Mouse (Mus musculus) liver, embryonic 12.5 days (tissue): Measurements from ENCODE around the gene Trp53i11. TPM values are rescaled to one million over a fixed set of nuclear protein-coding genes. Genes with fewer than 3 reads are reported as not detected.

Experiments
- ATAC-seq: fragments of 200-750 bp; cut with Nextera tagmentation; 2 replicates; pipeline ENCODE4 v1.8.0; 2017; ENCODE audit warnings: moderate number of reproducible peaks, mild to moderate bottlenecking, moderate library complexity
- H3K27ac ChIP-seq: fragments of 300-500 bp; sonication (generic); 2 replicates; pipeline ENCODE4 v1.5.1; 2016; ENCODE audit warnings: mild to moderate bottlenecking
- H3K27me3 ChIP-seq: fragments of 300-500 bp; sonication (generic); replicated peaks from 2 replicates; pipeline ENCODE4 v1.6.1; 2016; ENCODE audit warnings: mild to moderate bottlenecking, moderate library complexity
- H3K36me3 ChIP-seq: fragments of 300-500 bp; sonication (generic); 2 replicates; pipeline ENCODE4 v1.6.1; 2016; ENCODE audit warnings: mild to moderate bottlenecking, moderate library complexity
- H3K4me1 ChIP-seq: fragments of 300-500 bp; sonication (generic); 2 replicates; pipeline ENCODE4 v1.6.1; 2016
- H3K4me2 ChIP-seq: fragments of 300-500 bp; sonication (generic); 2 replicates; pipeline ENCODE4 v1.6.1; 2016; ENCODE audit warnings: mild to moderate bottlenecking, moderate library complexity
- H3K4me3 ChIP-seq: fragments of 300-500 bp; sonication (generic); 2 replicates; pipeline ENCODE4 v1.5.1; 2016; ENCODE audit warnings: mild to moderate bottlenecking, moderate library complexity
- H3K9ac ChIP-seq: fragments of 300-500 bp; sonication (generic); 2 replicates; pipeline ENCODE4 v1.6.1; 2016; ENCODE audit warnings: mild to moderate bottlenecking, moderate library complexity
- H3K9me3 ChIP-seq: fragments of 300-500 bp; sonication (generic); replicated peaks from 2 replicates; pipeline ENCODE4 v1.6.1; 2016; ENCODE audit warnings: mild to moderate bottlenecking, moderate library complexity
- WGBS: fragments of 180-500 bp; shearing (Covaris S2); methylation state at CpG from one replicate; pipeline ENCODE4 v1.1.7; 2016; ENCODE audit not compliant: insufficient replicate concordance; 5-methylcytosine and 5-hydroxymethylcytosine counted together
- polyA plus RNA-seq: library from polyadenylated mRNA; unstranded; fragments of >200 nt; fragmentation: Nextera tagmentation; extraction: Ambion mirVana; gene quantifications from 2 replicates; pipeline ENCODE4 v1.2.1, GENCODE M21; 2016

The Trp53i11 gene
- polyA plus RNA-seq, 1 experiment from 2014 or later, result 2.6 TPM

DNA sequence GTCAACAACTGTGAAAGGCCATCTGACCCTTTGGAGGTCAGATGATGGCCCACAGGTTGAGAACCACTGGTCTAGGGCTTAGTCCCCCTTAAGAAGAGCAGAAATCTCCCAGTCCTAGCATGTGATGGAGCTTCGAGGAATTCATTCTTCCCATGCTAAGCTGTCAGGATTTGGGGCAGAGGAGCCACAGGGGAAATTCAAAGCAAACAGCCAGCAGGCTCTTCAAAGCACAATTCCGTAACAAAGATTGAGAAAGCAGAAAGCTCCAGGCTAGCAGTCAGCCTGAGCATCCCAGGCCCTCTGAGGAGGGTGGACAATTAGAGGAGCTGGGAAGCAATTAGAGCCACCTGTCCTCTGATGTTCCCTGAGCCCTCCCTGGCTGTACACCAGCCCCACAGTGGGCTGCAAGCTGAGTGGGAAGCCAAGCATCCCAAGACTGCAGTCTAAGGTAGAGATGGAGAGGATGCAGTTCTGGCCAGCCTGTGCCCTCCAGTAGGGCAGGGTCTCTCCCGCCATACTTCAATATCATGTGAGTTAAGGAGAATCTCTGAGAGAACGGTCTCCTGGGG, 26.8 kb upstream of the Trp53i11 start:
- Histone ChIP-seq H3K9me3 (no peaks in the 10 kb centered on the region), H3K36me3 (no peaks in the 10 kb centered on the region), H3K9ac (no peak overlapping the region), H3K4me2 (no peak overlapping the region), H3K4me1 (0 out of 2 replicates have a peak, but pooled peaks cover 3% of the 10 kb centered on the region), H3K4me3 (no peak overlapping the region), H3K27me3 (peaks cover 28% of the 10 kb centered on the region), H3K27ac (no peak overlapping the region)
- ATAC-seq, result no peak
- WGBS, result 67% methylated on average over 4 of the region's 4 CpGs

- Histone ChIP-seq H3K27ac (no peak overlapping the region), H3K4me1 (0 out of 2 replicates have a peak, but pooled peaks cover 3% of the 10 kb centered on the region), H3K4me3 (no peak overlapping the region), H3K36me3 (no peaks in the 10 kb centered on the region), H3K9me3 (no peaks in the 10 kb centered on the region), H3K27me3 (peaks cover 24% of the 10 kb centered on the region), H3K9ac (no peak overlapping the region), H3K4me2 (no peak overlapping the region)
- no peak for ATAC-seq
- 21% methylated on average over 7 of the region's 7 CpGs for WGBS
These were observed 25.3 kb upstream of the Trp53i11 start for GRCm38 (mm10) chr2:93161914-93162664.

GRCm38 (mm10) chr2:93162791-93163190, 24.6 kb upstream of the Trp53i11 start:
- Histone ChIP-seq H3K4me1 (0 out of 2 replicates have a peak, but pooled peaks cover 3% of the 10 kb centered on the region), H3K27ac (no peak overlapping the region), H3K9ac (no peak overlapping the region), H3K36me3 (no peaks in the 10 kb centered on the region), H3K4me2 (no peak overlapping the region), H3K27me3 (peaks cover 24% of the 10 kb centered on the region), H3K4me3 (no peak overlapping the region), H3K9me3 (no peaks in the 10 kb centered on the region)
- 40% methylated on average over 4 of the region's 4 CpGs for WGBS
- no peak for ATAC-seq

GRCm38 (mm10) chr2:93163317-93163716, 24.0 kb upstream of the Trp53i11 start:
- H3K27ac ChIP-seq, result no peak overlapping the region
- no peaks in the 10 kb centered on the region for H3K36me3 ChIP-seq
- H3K4me2 ChIP-seq, result no peak overlapping the region
- peaks cover 24% of the 10 kb centered on the region for H3K27me3 ChIP-seq
- 19% methylated on average over 2 of the region's 2 CpGs for WGBS
- H3K4me1 ChIP-seq, result 0 out of 2 replicates have a peak, but pooled peaks cover 3% of the 10 kb centered on the region
- H3K4me3 ChIP-seq, result no peak overlapping the region
- no peaks in the 10 kb centered on the region for H3K9me3 ChIP-seq
- H3K9ac ChIP-seq, result no peak overlapping the region
- ATAC-seq, result no peak

- 0 out of 2 replicates have a peak, but pooled peaks cover 3% of the 10 kb centered on the region for H3K4me1 ChIP-seq
- no peak overlapping the region for H3K9ac ChIP-seq
- 55% methylated on average over 6 of the region's 6 CpGs for WGBS
- no peak overlapping the region for H3K4me3 ChIP-seq
- peaks cover 24% of the 10 kb centered on the region for H3K27me3 ChIP-seq
- H3K36me3 ChIP-seq, result no peaks in the 10 kb centered on the region
- ATAC-seq, result no peak
- no peak overlapping the region for H3K4me2 ChIP-seq
- no peaks in the 10 kb centered on the region for H3K9me3 ChIP-seq
- no peak overlapping the region for H3K27ac ChIP-seq
These were observed 23.5 kb upstream of the Trp53i11 start for GRCm38 (mm10) chr2:93163750-93164335.

DNA sequence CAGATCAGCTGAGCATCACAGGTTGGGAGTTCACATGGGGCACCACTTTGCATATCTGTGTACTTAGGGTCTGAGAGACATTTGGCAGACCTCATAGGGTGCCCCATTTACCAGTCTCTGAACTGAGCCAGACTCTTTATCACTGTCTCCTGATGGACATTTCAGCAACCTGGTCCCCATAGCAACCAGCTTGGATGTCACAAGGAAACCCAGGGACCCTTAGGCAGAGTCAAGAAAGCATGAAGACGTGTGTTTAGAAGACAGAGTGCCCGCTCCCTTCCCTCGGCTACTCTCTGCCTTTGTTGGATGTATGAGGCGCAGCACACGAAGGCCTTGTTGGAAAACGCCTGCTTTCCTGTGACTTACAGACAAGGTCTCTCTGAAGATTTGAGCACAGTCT, 21.1 kb upstream of the Trp53i11 start:
- no peaks in the 10 kb centered on the region for H3K9me3 ChIP-seq
- H3K4me1 ChIP-seq, result 0 out of 2 replicates have a peak, but pooled peaks cover 3% of the 10 kb centered on the region
- WGBS, result 76% methylated on average over 6 of the region's 6 CpGs
- no peak overlapping the region for H3K4me2 ChIP-seq
- no peak overlapping the region for H3K27ac ChIP-seq
- H3K36me3 ChIP-seq, result no peaks in the 10 kb centered on the region
- H3K9ac ChIP-seq, result no peak overlapping the region
- H3K4me3 ChIP-seq, result no peak overlapping the region
- ATAC-seq, result no peak
- peaks cover 25% of the 10 kb centered on the region for H3K27me3 ChIP-seq

GRCm38 (mm10) chr2:93166734-93167406, 20.5 kb upstream of the Trp53i11 start:
- Histone ChIP-seq H3K9ac (no peak overlapping the region), H3K36me3 (no peaks in the 10 kb centered on the region), H3K4me3 (no peak overlapping the region), H3K27ac (no peak overlapping the region), H3K9me3 (no peaks in the 10 kb centered on the region), H3K27me3 (peaks cover 31% of the 10 kb centered on the region), H3K4me1 (0 out of 2 replicates have a peak, but pooled peaks cover 3% of the 10 kb centered on the region), H3K4me2 (no peak overlapping the region)
- 53% methylated on average over 14 of the region's 14 CpGs for WGBS
- no peak for ATAC-seq

GRCm38 (mm10) chr2:93170156-93170844, 17.0 kb upstream of the Trp53i11 start:
- Histone ChIP-seq H3K36me3 (no peaks in the 10 kb centered on the region), H3K27me3 (peaks cover 49% of the 10 kb centered on the region), H3K4me3 (no peak overlapping the region), H3K4me2 (no peak overlapping the region), H3K27ac (no peak overlapping the region), H3K4me1 (no peaks in the 10 kb centered on the region), H3K9me3 (no peaks in the 10 kb centered on the region), H3K9ac (no peak overlapping the region)
- WGBS, result 53% methylated on average over 19 of the region's 19 CpGs
- ATAC-seq, result no peak

GRCm38 (mm10) chr2:93170845-93171200, 16.5 kb upstream of the Trp53i11 start:
- H3K4me1 ChIP-seq, result no peaks in the 10 kb centered on the region
- no peak overlapping the region for H3K4me3 ChIP-seq
- 71% methylated on average over 5 of the region's 5 CpGs for WGBS
- no peak overlapping the region for H3K9ac ChIP-seq
- H3K27me3 ChIP-seq, result peaks cover 55% of the 10 kb centered on the region
- H3K27ac ChIP-seq, result no peak overlapping the region
- no peak overlapping the region for H3K4me2 ChIP-seq
- H3K36me3 ChIP-seq, result no peaks in the 10 kb centered on the region
- no peak for ATAC-seq
- H3K9me3 ChIP-seq, result no peaks in the 10 kb centered on the region

DNA sequence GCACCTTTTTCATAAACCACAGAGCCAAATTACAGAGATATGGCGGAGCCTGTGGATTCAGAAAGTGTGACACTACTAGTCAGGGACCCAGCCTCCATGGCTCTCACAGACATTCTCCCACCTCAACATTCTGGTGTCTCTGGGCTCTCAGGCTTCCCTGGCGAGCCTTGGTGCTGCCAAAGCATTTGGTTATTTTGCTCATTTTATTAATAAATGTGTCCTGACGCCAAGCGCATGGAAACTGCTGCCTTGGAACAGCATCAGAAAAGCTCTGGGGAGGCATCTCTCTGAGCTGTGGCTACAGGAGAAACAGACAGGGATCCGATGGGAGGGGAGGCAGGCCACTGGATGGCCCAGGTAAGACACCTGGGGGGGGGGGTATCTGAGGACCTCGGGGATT, 15.4 kb upstream of the Trp53i11 start:
- Histone ChIP-seq H3K27me3 (peaks cover 66% of the 10 kb centered on the region), H3K4me1 (no peaks in the 10 kb centered on the region), H3K9me3 (no peaks in the 10 kb centered on the region), H3K4me3 (no peak overlapping the region), H3K36me3 (no peaks in the 10 kb centered on the region), H3K9ac (no peak overlapping the region), H3K4me2 (no peak overlapping the region), H3K27ac (no peak overlapping the region)
- 62% methylated on average over 6 of the region's 6 CpGs for WGBS
- ATAC-seq, result no peak

DNA sequence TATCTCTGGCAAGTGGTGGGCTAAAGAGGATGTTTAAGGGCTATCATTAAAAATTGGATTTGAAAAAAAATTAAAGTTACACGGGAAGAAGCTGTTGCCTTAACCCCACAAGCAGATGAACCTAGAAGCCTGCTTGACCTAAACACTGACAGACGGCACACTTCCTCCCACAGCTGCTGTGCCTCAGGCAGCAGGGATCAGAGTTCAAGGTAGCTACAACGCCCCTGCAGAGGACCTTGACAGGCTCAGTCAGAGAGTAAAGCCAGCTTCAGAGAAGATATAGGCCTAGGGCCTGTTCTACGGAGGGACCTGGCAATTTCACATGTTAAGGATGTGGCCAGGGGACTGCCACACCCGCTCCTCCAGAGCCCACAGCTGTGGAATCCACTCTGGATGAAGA, 14.9 kb upstream of the Trp53i11 start:
- no peaks in the 10 kb centered on the region for H3K4me1 ChIP-seq

More for the DNA sequence above, 14.9 kb upstream of the Trp53i11 start:
- Histone ChIP-seq H3K4me2 (no peak overlapping the region), H3K27me3 (peaks cover 71% of the 10 kb centered on the region), H3K36me3 (no peaks in the 10 kb centered on the region), H3K4me3 (no peak overlapping the region), H3K9me3 (no peaks in the 10 kb centered on the region), H3K9ac (no peak overlapping the region), H3K27ac (no peak overlapping the region)
- 36% methylated on average over 5 of the region's 5 CpGs for WGBS
- no peak for ATAC-seq
